Mouse (Mus musculus) hindbrain, embryonic 16.5 days (tissue): ENCODE data around the gene Hspa5. TPM values are rescaled to one million over a fixed set of nuclear protein-coding genes. Genes with fewer than 3 reads are reported as not detected.
"Not testable (repeated sequence)": the region's sequence is repeated elsewhere in the genome, so short reads cannot be mapped to it uniquely, and the experiment has no call there.

Experiments used
- ATAC-seq: fragments of 200-750 bp; cut with Nextera tagmentation; 2 replicates; pipeline ENCODE4 v1.8.0; 2017; ENCODE audit warnings: moderate TSS enrichment, moderate library complexity
- H3K27ac ChIP-seq: fragments of 300-500 bp; sonication (generic); 2 replicates; pipeline ENCODE4 v1.5.1; 2014; ENCODE audit warnings: low read depth, mild to moderate bottlenecking, control low read depth, low read length, moderate library complexity
- H3K27me3 ChIP-seq: fragments of 300-500 bp; sonication (generic); replicated peaks from 2 replicates; pipeline ENCODE4 v1.6.1; 2014; ENCODE audit warnings: low read length; ENCODE audit not compliant: control insufficient read depth, insufficient read depth
- H3K36me3 ChIP-seq: fragments of 300-500 bp; sonication (generic); 2 replicates; pipeline ENCODE4 v1.6.1; 2014; ENCODE audit warnings: mild to moderate bottlenecking, low read length, moderate library complexity, mixed read lengths; ENCODE audit not compliant: control insufficient read depth, insufficient read depth
- H3K4me1 ChIP-seq: fragments of 300-500 bp; sonication (generic); 2 replicates; pipeline ENCODE4 v1.6.1; 2014; ENCODE audit warnings: low read depth, low read length; ENCODE audit not compliant: control insufficient read depth, insufficient read depth
- H3K4me2 ChIP-seq: fragments of 300-500 bp; sonication (generic); 2 replicates; pipeline ENCODE4 v1.6.1; 2014; ENCODE audit warnings: mild to moderate bottlenecking, low read length, control low read depth, moderate library complexity
- H3K4me3 ChIP-seq: fragments of 300-500 bp; sonication (generic); 2 replicates; pipeline ENCODE4 v1.5.1; 2014; ENCODE audit warnings: mild to moderate bottlenecking, low read length, control low read depth, moderate library complexity
- H3K9ac ChIP-seq: fragments of 300-500 bp; sonication (generic); 2 replicates; pipeline ENCODE4 v1.6.1; 2014; ENCODE audit warnings: low read depth, mild to moderate bottlenecking, control low read depth, low read length, moderate library complexity
- H3K9me3 ChIP-seq: fragments of 300-500 bp; sonication (generic); 2 replicates; pipeline ENCODE4 v1.6.1; 2014; ENCODE audit warnings: mild to moderate bottlenecking, low read length, moderate library complexity; ENCODE audit not compliant: control insufficient read depth
- WGBS: fragments of 180-500 bp; shearing (Covaris S2); extraction: QIAGEN DNeasy Blood & Tissue Kit; methylation state at CpG from one replicate; pipeline ENCODE4 v1.1.7; 2014; 5-methylcytosine and 5-hydroxymethylcytosine counted together
- polyA plus RNA-seq: library from polyadenylated mRNA; unstranded; fragments of >200 nt; fragmentation: Nextera tagmentation; extraction: Ambion mirVana; gene quantifications from 2 replicates; pipeline ENCODE4 v1.2.1, GENCODE M21; 2015

Gene Hspa5
- polyA plus RNA-seq, 1 experiment from 2014 or later: 442 TPM

- WGBS: 5% methylated on average over 39 of the region's 39 CpGs
- no peaks in the 10 kb centered on the region for H3K27me3 ChIP-seq
- peaks cover 2% of the 10 kb centered on the region; the same call in 1 of the 2 replicates for H3K36me3 ChIP-seq
- H3K4me2 ChIP-seq: peak overlapping the region; percentile 46; the same call in 1 of the 2 replicates
- peak overlapping the region; percentile 87 for H3K27ac ChIP-seq
- peak; percentile 97 for ATAC-seq
- no peaks in the 10 kb centered on the region for H3K9me3 ChIP-seq
- peak overlapping the region; percentile 78 for H3K9ac ChIP-seq
- peaks cover 17% of the 10 kb centered on the region for H3K4me1 ChIP-seq
- peak overlapping the region; percentile 64 for H3K4me3 ChIP-seq
These were observed 30.0 kb downstream of the Hspa5 start for GRCm38 (mm10) chr2:34801516-34802482.

GRCm38 (mm10) chr2:34802565-34803245 lies 30.9 kb downstream of the Hspa5 start:
- not testable (repeated sequence) for H3K9me3 ChIP-seq, H3K27me3 ChIP-seq, H3K36me3 ChIP-seq
- peak overlapping the region; percentile 64 for H3K4me3 ChIP-seq
- ATAC-seq: peak; percentile 51; the same call in 1 of the 2 replicates
- peak overlapping the region; percentile 84 for H3K4me2 ChIP-seq
- under 1% methylated on average over 19 of the region's 32 CpGs for WGBS
- peak overlapping the region; percentile 78 for H3K9ac ChIP-seq
- peak overlapping the region; percentile 87 for H3K27ac ChIP-seq
- peaks cover 17% of the 10 kb centered on the region for H3K4me1 ChIP-seq

DNA sequence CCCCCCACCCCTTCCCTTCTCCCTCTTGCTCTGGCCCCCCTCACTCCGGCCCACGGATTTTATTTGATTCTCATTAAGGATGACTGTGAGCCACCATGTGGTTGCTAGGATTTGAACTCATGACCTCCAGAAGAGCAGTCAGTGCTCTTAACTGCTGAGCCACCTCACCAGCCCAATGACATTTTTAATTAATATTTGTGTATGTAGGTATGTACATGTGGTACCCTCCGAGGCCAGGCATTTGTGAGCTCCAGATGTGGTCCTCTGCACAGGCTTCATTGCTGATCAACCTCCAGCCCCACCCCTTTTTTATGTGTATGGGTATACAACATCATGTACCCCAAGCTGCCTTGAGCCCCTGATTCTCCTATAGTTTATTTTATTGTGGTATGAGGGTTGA lies 32.0 kb downstream of the Hspa5 start:
- Histone ChIP-seq H3K9me3 (no peaks in the 10 kb centered on the region), H3K4me1 (peaks cover 17% of the 10 kb centered on the region), H3K4me3 (no peak overlapping the region), H3K36me3 (peaks cover 2% of the 10 kb centered on the region; the same call in 1 of the 2 replicates), H3K4me2 (peak overlapping the region; percentile 41), H3K27me3 (no peaks in the 10 kb centered on the region), H3K27ac (no peak overlapping the region), H3K9ac (no peak overlapping the region)
- ATAC-seq: no peak
- 72% methylated on average over 3 of the region's 3 CpGs for WGBS

GRCm38 (mm10) chr2:34804172-34804571 lies 32.4 kb downstream of the Hspa5 start:
- H3K4me2 ChIP-seq: no peak overlapping the region

DNA sequence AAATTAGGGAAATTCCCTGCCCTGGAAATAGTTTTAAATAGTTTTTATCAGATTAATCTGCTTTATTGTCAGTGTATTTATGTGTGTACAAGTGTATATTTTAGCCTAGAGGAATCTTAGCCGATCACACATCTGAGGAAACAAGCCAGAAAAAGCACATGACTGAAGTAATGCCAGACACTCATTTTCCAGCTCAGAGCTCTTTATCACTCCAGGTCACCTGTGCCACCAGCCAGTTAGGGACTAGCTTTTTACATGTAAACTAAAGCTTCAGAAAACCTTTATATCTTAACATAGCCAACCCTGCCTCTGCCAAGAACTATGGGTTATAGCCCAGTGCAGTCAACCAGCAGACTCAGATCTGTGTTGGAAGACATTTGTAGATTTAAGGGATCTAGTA lies 33.0 kb downstream of the Hspa5 start:
- no peak overlapping the region for H3K4me2 ChIP-seq
- ATAC-seq: no peak
- H3K27ac ChIP-seq: no peak overlapping the region
- H3K4me3 ChIP-seq: no peak overlapping the region
- H3K9me3 ChIP-seq: no peaks in the 10 kb centered on the region
- no peaks in the 10 kb centered on the region for H3K27me3 ChIP-seq
- peaks cover 2% of the 10 kb centered on the region; the same call in 1 of the 2 replicates for H3K36me3 ChIP-seq
- no peak overlapping the region for H3K9ac ChIP-seq
- H3K4me1 ChIP-seq: peaks cover 12% of the 10 kb centered on the region
- 79% methylated on average over 1 of the region's 1 CpGs for WGBS

More at GRCm38 (mm10) chr2:34804172-34804571, 32.4 kb downstream of the Hspa5 start:
- Histone ChIP-seq H3K9me3 (no peaks in the 10 kb centered on the region), H3K4me3 (no peak overlapping the region), H3K4me1 (peaks cover 13% of the 10 kb centered on the region), H3K27me3 (no peaks in the 10 kb centered on the region), H3K36me3 (peaks cover 2% of the 10 kb centered on the region; the same call in 1 of the 2 replicates), H3K27ac (no peak overlapping the region), H3K9ac (no peak overlapping the region)
- WGBS: 89% methylated on average over 2 of the region's 2 CpGs
- ATAC-seq: no peak

DNA sequence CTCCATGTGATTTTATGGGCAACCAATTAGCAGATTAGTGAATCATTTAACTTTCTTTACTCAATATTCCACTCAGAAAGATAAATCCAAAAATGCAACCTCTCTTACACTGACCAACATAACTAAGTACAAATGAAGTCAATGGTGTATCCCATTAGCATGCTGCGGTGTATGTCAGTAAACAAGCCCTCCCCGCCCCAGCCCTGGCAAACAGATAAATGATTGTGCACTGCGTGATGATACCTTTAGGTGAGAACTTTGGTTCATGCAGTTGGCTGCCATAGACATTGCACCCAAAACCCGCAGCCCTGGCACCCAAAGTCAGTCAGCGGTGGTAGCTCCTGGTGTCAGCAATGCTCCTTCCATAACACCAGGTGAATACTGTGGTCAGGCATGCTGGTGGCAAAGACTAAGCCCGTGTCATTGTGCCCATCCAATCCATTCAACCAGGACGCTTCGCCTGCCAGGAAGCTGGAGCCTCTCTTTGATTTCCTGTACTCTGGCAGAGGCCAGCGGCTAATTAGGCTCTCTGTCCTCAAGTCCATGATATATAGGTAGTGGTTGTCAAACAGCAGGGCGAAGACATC lies 33.7 kb downstream of the Hspa5 start:
- WGBS: 91% methylated on average over 10 of the region's 10 CpGs

DNA sequence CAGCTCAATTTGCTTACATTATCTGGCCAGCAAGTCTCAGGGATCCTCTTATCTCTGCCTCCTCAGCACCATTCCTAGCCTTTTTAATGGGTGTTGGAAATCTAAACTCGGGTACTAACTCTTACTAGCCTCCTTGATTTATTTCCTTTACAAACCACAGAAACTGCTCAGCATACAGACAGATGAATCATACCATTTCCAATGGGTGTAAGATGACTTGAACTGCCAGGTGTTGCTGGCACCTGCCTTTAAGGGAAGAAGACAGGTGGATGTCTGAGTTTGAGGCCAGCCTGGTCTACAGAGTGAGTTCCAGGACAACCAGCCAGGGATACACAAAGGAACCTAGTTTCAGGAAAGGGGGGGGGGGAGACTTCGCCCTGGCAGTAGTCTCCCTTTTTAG lies 36.3 kb downstream of the Hspa5 start:
- Histone ChIP-seq H3K9ac (no peak overlapping the region), H3K27ac (no peak overlapping the region), H3K4me2 (no peak overlapping the region), H3K27me3 (no peaks in the 10 kb centered on the region), H3K9me3 (no peaks in the 10 kb centered on the region), H3K4me1 (peaks cover 12% of the 10 kb centered on the region), H3K4me3 (no peak overlapping the region), H3K36me3 (peaks cover 13% of the 10 kb centered on the region)
- ATAC-seq: no peak
- 86% methylated on average over 2 of the region's 2 CpGs for WGBS

More for the DNA sequence above, 33.7 kb downstream of the Hspa5 start:
- Histone ChIP-seq H3K9ac (no peak overlapping the region), H3K9me3 (no peaks in the 10 kb centered on the region), H3K4me1 (peaks cover 12% of the 10 kb centered on the region), H3K4me3 (no peak overlapping the region), H3K27ac (no peak overlapping the region), H3K4me2 (no peak overlapping the region), H3K36me3 (peaks cover 2% of the 10 kb centered on the region; the same call in 1 of the 2 replicates), H3K27me3 (no peaks in the 10 kb centered on the region)
- ATAC-seq: no peak

DNA sequence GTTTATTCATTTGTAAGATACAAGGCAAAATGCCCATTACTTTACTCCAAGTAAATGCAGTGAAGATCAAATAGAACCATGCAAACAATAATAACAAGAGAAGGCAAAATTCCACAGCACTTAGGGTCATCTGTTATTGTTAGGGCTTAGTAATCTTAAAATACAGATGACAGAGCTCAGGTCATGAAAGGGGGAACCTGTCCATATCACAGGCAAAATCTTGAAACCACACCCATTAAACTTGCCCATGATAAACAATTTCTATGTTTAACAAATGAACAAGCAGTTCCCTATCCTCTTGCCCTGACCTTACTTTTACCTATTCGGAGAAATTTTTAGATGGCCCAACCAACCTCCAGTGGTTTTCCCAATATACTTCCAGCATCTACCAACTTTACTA lies 37.8 kb downstream of the Hspa5 start:
- WGBS: 96% methylated on average over 1 of the region's 1 CpGs
- no peaks in the 10 kb centered on the region for H3K9me3 ChIP-seq
- no peak overlapping the region for H3K4me3 ChIP-seq
- no peak for ATAC-seq
- 0 out of 2 replicates have a peak, but pooled peaks cover 2% of the 10 kb centered on the region for H3K4me1 ChIP-seq
- H3K9ac ChIP-seq: no peak overlapping the region
- H3K4me2 ChIP-seq: no peak overlapping the region
- H3K27me3 ChIP-seq: no peaks in the 10 kb centered on the region
- peaks cover 15% of the 10 kb centered on the region for H3K36me3 ChIP-seq
- H3K27ac ChIP-seq: no peak overlapping the region
